Mouse (Mus musculus) liver, embryonic 15.5 days (tissue): ENCODE measurements around the gene Parp8. TPM values are rescaled to one million over a fixed set of nuclear protein-coding genes. Genes with fewer than 3 reads are reported as not detected.

Experiments used
- ATAC-seq: fragments of 200-750 bp; cut with Nextera tagmentation; 2 replicates; pipeline ENCODE4 v1.8.0; 2017; ENCODE audit warnings: moderate number of reproducible peaks, mild to moderate bottlenecking, moderate library complexity; ENCODE audit not compliant: insufficient read depth
- H3K27ac ChIP-seq: fragments of 300-500 bp; sonication (generic); replicated peaks from 2 replicates; pipeline ENCODE4 v1.5.1; 2015; ENCODE audit warnings: mild to moderate bottlenecking, inconsistent platforms
- H3K27me3 ChIP-seq: fragments of 300-500 bp; sonication (generic); 2 replicates; pipeline ENCODE4 v1.6.1; 2015; ENCODE audit warnings: mild to moderate bottlenecking, inconsistent platforms
- H3K36me3 ChIP-seq: fragments of 300-500 bp; sonication (generic); replicated peaks from 2 replicates; pipeline ENCODE4 v1.6.1; 2015; ENCODE audit warnings: moderate library complexity, mild to moderate bottlenecking, inconsistent platforms
- H3K4me1 ChIP-seq: fragments of 300-500 bp; sonication (generic); replicated peaks from 2 replicates; pipeline ENCODE4 v1.6.1; 2015; ENCODE audit warnings: inconsistent platforms
- H3K4me2 ChIP-seq: fragments of 300-500 bp; sonication (generic); 2 replicates; pipeline ENCODE4 v1.6.1; 2015; ENCODE audit warnings: moderate library complexity, mild to moderate bottlenecking, inconsistent platforms
- H3K4me3 ChIP-seq: fragments of 300-500 bp; sonication (generic); replicated peaks from 2 replicates; pipeline ENCODE4 v1.5.1; 2015; ENCODE audit warnings: mild to moderate bottlenecking, inconsistent platforms
- H3K9ac ChIP-seq: fragments of 300-500 bp; sonication (generic); 2 replicates; pipeline ENCODE4 v1.6.1; 2015; ENCODE audit warnings: moderate library complexity, mild to moderate bottlenecking, inconsistent platforms
- H3K9me3 ChIP-seq: fragments of 300-500 bp; sonication (generic); replicated peaks from 2 replicates; pipeline ENCODE4 v1.6.1; 2016; ENCODE audit warnings: inconsistent platforms
- WGBS: fragments of 180-500 bp; shearing (Covaris S2); methylation state at CpG from one replicate; pipeline ENCODE4 v1.1.7; 2015; ENCODE audit warnings: mixed read lengths; ENCODE audit not compliant: insufficient replicate concordance; 5-methylcytosine and 5-hydroxymethylcytosine counted together
- polyA plus RNA-seq: library from polyadenylated mRNA; unstranded; fragments of >200 nt; fragmentation: Nextera tagmentation; extraction: Ambion mirVana; gene quantifications from 2 replicates; pipeline ENCODE4 v1.2.1, GENCODE M21; 2015

The Parp8 gene
- polyA plus RNA-seq, result 2.3 and 2.4 TPM in 2 replicates

DNA sequence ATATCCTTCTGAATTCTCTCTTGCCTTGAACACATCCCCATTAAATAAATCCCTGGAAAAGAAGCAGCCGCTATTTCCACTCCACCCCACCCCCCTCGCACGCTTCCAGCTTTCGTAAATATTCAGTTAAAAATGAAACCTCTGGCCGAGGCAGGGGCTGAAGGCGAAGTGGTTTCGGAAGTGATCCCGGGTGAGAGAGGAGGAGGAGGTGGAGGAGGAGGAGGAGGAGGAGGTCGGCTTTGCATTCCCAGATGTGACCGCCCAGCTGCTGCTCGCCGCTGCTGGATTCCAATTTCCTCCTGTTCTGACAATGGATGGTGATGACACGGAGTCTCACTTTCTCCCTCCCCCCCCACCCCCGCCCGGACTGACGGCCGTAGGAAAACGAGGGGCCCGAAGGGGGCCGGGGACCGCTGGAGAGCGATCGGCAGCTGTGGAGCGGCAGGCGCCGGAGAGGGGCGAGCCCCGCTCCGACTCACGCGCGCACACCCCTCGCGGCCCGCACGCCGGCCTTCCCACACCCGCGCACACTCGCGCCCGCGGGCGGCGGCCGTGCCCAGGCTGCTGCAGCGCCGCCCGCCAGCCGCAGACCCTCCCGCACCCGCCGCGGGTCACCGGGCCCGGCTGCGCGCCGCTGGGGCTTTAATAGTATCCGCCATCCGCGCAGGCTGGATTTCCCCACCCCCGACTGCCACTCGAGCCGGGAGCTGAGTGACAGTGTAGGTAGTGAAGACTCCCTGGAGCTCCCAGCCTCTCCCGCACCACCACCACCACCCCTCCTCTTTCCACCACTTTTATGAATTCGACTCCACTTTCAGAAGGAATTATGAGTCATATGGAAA lies at the start of gene Parp8:
Gene Parp8, minus strand, starts transcription at position 312 of the 842 bp plus-strand sequence.
- H3K9ac ChIP-seq, result peak within 1 kb of the TSS; percentile 23; the same call in 1 of the 2 replicates
- peak within 1 kb of the TSS; percentile 60 for H3K4me3 ChIP-seq
- ATAC-seq, result peak; percentile 23; the same call in 1 of the 2 replicates
- H3K27ac ChIP-seq, result peak within 1 kb of the TSS; percentile 58
- 1% methylated on average over 57 of the region's 67 CpGs for WGBS
- H3K4me1 ChIP-seq, result peaks cover 6% of the 10 kb centered on the region; the same call in 1 of the 2 replicates
- H3K4me2 ChIP-seq, result peak within 1 kb of the TSS; percentile 72
- H3K27me3 ChIP-seq, result peaks cover 48% of the 10 kb centered on the region
- no peaks in the 10 kb centered on the region for H3K36me3 ChIP-seq
- no peaks in the 10 kb centered on the region for H3K9me3 ChIP-seq

DNA sequence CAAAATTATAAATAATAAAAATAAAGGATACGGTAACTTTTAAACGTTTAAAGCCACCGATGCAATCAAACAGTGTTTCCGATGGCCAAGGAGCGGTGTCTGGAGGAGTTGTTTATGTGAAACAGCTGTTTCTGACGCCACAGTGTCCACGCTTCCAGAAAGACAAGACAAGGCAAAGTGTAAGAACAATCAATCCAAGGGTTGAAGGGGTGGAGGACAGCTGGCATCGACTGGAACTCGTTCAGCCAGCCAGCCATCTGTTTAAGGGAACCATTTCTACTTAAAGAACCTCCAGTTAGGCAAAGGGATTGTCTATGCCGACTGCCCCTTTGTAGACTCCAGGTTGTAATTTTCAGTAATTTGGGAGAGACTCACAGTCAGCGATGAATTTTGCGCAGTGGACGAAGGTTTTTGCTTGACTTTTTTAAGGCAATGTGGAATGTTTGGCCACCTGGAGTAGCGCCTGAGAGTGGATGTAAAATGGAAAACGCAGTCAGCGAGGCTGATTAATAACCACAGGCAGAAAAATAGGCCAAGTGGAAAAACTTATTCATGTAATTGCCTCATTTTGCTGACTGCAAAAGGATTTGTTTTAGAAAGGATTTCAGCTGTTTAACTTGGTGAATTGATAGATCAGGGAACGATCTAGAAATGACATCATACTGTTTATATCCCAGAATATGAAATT lies 37.4 kb upstream of the Parp8 start:
- Histone ChIP-seq H3K4me1 (no peaks in the 10 kb centered on the region), H3K27me3 (no peaks in the 10 kb centered on the region), H3K9ac (no peak overlapping the region), H3K4me2 (no peak overlapping the region), H3K9me3 (no peaks in the 10 kb centered on the region), H3K4me3 (no peak overlapping the region), H3K36me3 (no peaks in the 10 kb centered on the region), H3K27ac (no peak overlapping the region)
- no peak for ATAC-seq
- WGBS, result 76% methylated on average over 17 of the region's 17 CpGs

DNA sequence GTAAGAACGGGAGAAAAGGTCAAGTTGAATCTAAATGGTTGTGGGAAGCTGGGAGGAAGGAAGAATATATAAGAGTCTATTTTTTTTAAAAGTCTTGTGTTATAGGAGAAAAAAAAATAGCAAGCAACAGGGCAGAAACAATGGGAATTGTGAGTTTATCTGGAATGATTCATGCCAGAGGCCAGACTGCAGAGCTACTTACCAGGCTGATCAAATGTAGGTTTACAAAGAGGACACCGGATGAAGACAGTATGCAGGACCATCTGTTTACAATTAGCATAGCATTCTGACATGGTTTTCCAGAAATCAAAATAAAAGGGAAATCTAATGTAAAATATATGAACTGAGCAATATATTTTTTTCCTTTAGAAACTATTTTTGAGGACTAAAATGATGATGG lies 31.1 kb upstream of the Parp8 start:
- WGBS, result 70% methylated on average over 2 of the region's 2 CpGs
- H3K36me3 ChIP-seq, result no peaks in the 10 kb centered on the region

DNA sequence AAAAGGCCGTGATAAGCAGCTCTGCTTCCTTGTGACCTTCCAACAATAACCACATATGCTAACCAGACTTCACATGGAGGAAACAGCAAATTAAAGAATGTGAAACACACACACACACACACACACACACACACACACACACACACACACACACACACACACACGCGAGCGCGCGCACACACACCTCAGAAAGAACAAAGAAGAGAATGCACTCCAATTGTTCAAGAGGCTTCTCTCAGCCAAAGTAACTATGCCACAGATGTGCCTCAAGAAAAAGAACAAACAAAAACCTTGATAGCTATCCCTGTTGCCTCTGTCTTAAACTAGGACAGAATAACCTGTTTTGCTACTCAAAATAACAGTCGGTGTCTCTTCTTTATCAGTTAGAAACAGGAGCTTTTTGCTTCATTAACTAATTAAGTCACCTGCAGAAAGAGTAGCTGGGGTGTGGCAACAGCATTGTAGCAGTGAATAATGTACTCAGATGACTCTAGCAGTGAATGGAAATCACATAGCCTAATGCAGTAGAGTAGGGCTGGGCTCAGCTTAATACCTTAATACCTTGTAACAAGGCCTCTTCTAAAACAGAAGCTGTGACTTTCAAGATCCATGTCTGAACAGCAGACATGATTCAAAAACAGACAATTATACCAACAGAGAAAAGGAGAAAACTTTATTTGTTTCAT lies 29.6 kb upstream of the Parp8 start:
- Histone ChIP-seq H3K27me3 (no peaks in the 10 kb centered on the region), H3K9ac (no peak overlapping the region), H3K9me3 (no peaks in the 10 kb centered on the region), H3K4me2 (no peak overlapping the region), H3K27ac (no peak overlapping the region), H3K36me3 (no peaks in the 10 kb centered on the region), H3K4me1 (no peaks in the 10 kb centered on the region), H3K4me3 (no peak overlapping the region)
- WGBS, result 60% methylated on average over 7 of the region's 7 CpGs
- no peak for ATAC-seq

More for the DNA sequence above, 31.1 kb upstream of the Parp8 start:
- Histone ChIP-seq H3K27me3 (no peaks in the 10 kb centered on the region), H3K27ac (no peak overlapping the region), H3K9me3 (no peaks in the 10 kb centered on the region), H3K4me1 (no peaks in the 10 kb centered on the region), H3K4me2 (no peak overlapping the region), H3K9ac (no peak overlapping the region), H3K4me3 (no peak overlapping the region)
- no peak for ATAC-seq

DNA sequence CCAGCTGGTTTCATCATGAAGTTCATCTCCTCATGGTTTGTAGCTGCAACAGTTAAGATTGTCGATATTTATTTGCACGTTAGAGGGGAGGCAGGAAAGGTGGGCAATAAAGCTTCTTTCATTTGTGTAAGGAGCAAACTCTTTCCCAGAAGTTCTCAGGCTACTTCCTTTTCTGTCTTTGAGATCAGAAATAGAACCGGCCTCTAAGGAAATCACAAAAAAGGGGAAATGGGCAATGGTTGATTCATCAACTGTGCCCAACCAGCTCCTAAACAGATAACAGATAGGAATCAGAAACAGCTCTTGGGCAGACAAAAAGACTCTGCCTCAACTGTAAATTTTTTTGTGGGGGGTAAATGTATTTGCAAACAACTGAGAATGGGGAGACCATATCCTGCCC lies 27.4 kb upstream of the Parp8 start:
- no peak for ATAC-seq
- WGBS, result 14% methylated on average over 3 of the region's 3 CpGs
- Histone ChIP-seq H3K4me1 (no peaks in the 10 kb centered on the region), H3K9ac (no peak overlapping the region), H3K4me2 (no peak overlapping the region), H3K4me3 (no peak overlapping the region), H3K27ac (no peak overlapping the region), H3K27me3 (no peaks in the 10 kb centered on the region), H3K9me3 (no peaks in the 10 kb centered on the region), H3K36me3 (no peaks in the 10 kb centered on the region)

DNA sequence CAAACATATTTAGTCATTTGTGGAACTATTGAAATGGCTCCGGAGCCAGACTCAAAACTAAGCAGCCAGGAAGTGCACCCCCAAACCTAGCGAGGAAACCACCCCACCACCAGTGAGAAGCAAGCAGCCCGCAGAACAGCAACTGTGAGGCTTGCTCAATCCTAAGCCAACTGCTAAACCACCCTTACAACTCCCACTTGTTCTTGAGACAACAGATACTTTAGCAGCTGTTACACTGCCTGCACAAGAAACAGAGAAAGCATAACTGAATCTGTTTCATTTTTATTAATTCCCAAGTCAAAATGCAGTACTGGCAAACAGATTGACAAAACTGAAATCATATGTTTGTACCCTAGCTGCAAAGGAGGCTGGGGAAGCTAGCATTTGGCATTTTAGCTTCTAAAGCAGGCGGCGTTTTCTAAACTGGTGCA lies 23.2 kb upstream of the Parp8 start:
- no peaks in the 10 kb centered on the region for H3K4me1 ChIP-seq

DNA sequence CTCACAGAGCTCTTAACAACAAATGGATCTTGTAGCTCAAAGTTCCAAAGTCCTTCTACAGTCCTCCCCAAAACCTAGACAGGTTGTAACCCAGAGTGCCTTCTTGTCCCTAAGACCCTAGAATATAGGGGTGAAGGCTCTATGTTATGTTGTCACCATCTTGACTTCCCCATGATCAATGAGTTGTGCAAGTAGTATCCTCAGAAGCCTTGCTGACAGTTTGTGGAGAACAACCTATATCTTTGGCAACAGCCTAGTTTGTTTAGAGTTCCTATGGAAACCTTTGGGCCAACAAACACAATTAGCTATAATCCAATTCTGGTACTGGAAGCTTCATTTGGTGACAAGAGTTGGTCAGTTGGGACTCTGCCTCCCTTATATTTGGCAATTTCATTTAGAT lies 18.2 kb upstream of the Parp8 start:
- Histone ChIP-seq H3K9me3 (no peaks in the 10 kb centered on the region), H3K4me3 (no peak overlapping the region), H3K4me1 (no peaks in the 10 kb centered on the region), H3K4me2 (no peak overlapping the region), H3K27me3 (no peaks in the 10 kb centered on the region), H3K27ac (no peak overlapping the region), H3K36me3 (no peaks in the 10 kb centered on the region), H3K9ac (no peak overlapping the region)
- no peak for ATAC-seq

More for the DNA sequence above, 23.2 kb upstream of the Parp8 start:
- H3K4me2 ChIP-seq, result no peak overlapping the region
- ATAC-seq, result no peak
- no peak overlapping the region for H3K9ac ChIP-seq
- H3K4me3 ChIP-seq, result no peak overlapping the region
- no peaks in the 10 kb centered on the region for H3K36me3 ChIP-seq
- no peak overlapping the region for H3K27ac ChIP-seq
- H3K9me3 ChIP-seq, result no peaks in the 10 kb centered on the region
- WGBS, result 35% methylated on average over 5 of the region's 5 CpGs
- no peaks in the 10 kb centered on the region for H3K27me3 ChIP-seq

DNA sequence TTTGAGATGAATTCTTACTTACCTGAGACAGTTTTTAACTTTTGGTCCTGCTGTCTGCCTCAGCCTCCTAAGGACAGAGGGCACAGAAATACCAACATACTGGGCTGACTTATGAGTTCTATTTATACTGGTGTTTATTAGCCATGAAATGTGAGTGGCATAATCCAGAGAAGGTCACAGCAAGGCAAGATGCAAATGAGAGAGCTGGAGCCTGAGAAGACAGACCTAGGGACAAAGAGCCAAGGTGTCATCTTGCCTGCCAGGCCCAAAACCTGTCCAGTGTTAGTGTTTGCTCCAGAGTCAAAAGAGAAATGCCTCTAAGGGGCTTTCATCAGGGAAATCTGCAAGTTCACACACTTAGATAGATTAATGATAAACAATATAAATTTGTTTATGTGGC lies 15.7 kb upstream of the Parp8 start:
- Histone ChIP-seq H3K4me3 (no peak overlapping the region), H3K4me2 (no peak overlapping the region), H3K9ac (no peak overlapping the region), H3K36me3 (no peaks in the 10 kb centered on the region), H3K27ac (no peak overlapping the region), H3K9me3 (no peaks in the 10 kb centered on the region), H3K27me3 (no peaks in the 10 kb centered on the region), H3K4me1 (no peaks in the 10 kb centered on the region)
- ATAC-seq, result no peak

DNA sequence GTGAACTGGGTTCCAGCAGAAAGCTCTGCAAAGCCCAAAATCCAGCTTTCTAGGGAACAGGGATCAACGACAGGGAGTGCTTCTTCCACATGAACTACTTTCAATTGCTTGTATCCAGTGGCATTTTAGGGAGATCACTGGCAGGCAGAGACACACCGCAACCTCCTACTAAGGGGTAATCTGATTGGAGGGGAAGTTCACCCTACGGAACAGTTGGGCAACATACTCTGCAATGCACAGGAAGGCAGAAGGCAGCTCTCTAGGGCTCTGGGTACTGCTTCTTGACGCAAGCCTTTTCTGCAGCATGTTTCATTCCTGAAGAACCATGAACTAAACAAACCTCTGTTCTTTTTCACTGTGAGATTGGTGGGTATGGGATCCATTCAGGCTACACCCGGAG lies 10.9 kb upstream of the Parp8 start:
- Histone ChIP-seq H3K9me3 (no peaks in the 10 kb centered on the region), H3K27me3 (no peaks in the 10 kb centered on the region), H3K4me3 (no peak overlapping the region), H3K4me2 (no peak overlapping the region), H3K9ac (no peak overlapping the region), H3K4me1 (0 out of 2 replicates have a peak, but pooled peaks cover 3% of the 10 kb centered on the region), H3K36me3 (no peaks in the 10 kb centered on the region), H3K27ac (no peak overlapping the region)
- ATAC-seq, result no peak
- 53% methylated on average over 5 of the region's 5 CpGs for WGBS

DNA sequence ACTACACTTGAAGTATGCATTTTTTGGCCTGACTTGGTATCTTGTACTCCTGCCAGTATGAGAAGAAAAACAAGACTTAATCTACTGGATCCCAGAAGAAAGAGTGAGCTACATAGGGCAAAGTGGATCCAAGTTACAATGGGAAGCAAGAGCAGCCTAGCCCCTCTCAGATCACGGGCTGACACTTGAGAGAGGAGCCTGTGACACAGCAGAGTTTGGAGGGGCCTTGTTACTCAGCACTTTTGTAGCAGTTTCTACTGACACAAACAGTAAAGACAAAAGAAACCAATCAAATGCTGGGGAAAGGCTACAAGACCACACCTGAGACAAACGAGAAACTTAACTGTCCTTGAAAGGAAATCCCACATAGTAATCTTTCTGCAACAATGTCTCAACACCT lies 9.8 kb upstream of the Parp8 start:
- no peaks in the 10 kb centered on the region for H3K27me3 ChIP-seq
- no peak for ATAC-seq
- no peaks in the 10 kb centered on the region for H3K36me3 ChIP-seq
- H3K4me3 ChIP-seq, result no peak overlapping the region
- 0 out of 2 replicates have a peak overlapping the region, but pooled peaks have one; percentile 41 for H3K27ac ChIP-seq
- H3K4me2 ChIP-seq, result no peak overlapping the region
- 7% methylated on average over 2 of the region's 2 CpGs for WGBS
- 0 out of 2 replicates have a peak, but pooled peaks cover 3% of the 10 kb centered on the region for H3K4me1 ChIP-seq
- H3K9me3 ChIP-seq, result no peaks in the 10 kb centered on the region
- H3K9ac ChIP-seq, result no peak overlapping the region

DNA sequence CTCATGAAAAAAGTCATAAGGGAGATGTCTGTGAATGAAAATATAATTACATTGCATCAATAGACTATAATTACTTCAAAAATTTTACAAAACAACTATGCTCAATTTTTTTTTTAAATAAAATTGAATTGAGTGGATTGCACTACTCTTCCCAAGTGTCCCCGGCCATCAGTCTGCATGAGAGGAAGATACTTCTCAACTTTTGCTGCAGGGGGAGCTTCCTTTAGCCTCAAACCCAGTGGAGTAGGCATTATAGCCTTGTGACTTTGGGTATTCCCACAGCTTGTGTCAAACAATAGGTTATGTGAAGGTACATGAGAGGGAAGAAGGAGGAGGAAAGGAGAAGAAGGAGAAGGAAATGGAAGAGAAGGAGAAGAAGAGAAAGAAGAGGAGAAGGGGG lies 9.3 kb upstream of the Parp8 start:
- WGBS, result 14% methylated on average over 1 of the region's 1 CpGs
- no peak for ATAC-seq
- Histone ChIP-seq H3K4me3 (no peak overlapping the region), H3K4me1 (0 out of 2 replicates have a peak, but pooled peaks cover 3% of the 10 kb centered on the region), H3K27ac (0 out of 2 replicates have a peak overlapping the region, but pooled peaks have one; percentile 41), H3K9ac (no peak overlapping the region), H3K27me3 (no peaks in the 10 kb centered on the region), H3K36me3 (no peaks in the 10 kb centered on the region), H3K4me2 (no peak overlapping the region), H3K9me3 (no peaks in the 10 kb centered on the region)
